Mouse (Mus musculus): ENCODE results near the gene Arpc4. TPM values are rescaled to one million over a fixed set of nuclear protein-coding genes. Genes with fewer than 3 reads are reported as not detected.
"Not testable (repeated sequence)": the region's sequence is repeated elsewhere in the genome, so short reads cannot be mapped to it uniquely, and the experiment has no call there.

Gene Arpc4
- polyA plus RNA-seq (2014; fragmentation: Nextera tagmentation; extraction: Ambion mirVana): 222 and 230 TPM in 2 replicates

DNA sequence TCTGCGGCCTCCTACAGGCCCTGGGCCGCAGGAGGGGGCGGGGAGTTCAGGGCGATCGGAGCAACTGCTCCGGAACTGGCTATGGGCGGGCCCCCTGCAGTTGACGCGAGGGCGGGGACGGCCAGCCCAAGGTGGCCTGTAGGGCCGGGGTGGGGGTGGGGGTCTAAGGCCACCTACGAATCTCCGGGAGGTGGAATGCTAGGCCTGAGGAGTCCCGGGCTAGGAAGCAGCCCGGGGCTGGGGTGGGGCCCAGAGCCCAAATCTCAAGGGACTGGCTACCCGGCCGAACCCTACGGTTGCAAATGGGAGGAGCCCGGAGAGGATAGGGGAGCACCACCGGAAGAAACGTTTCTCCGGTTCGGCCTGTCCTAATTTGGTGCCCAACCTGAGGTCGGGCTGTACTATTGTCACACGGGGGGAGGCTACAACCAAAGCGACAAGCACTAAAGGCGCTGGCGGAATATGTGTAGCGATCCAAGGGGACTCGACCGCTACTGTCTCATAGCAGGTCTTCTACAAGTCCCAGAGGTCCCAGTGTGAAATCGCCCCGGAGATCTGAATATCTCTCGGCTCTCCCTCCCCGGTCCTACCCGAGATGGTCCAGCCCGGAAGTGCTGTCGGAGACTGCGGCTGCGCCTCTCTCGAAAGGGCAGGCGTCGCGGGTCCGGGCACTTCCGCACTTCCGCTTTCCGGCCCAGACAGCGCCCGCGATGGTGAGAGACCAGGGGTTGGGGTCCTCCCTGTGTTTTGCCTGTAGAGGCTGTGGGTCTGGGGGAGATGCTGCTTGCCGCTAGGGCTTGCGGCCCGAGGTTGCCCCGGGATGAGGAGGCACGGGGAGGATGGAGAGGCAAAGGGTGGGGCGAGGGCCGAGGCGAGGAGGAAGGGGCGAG is at the start of gene Arpc4, which contains the start of gene Tada3:
TSS of gene Arpc4 (plus strand) at position 620 of the 890 bp plus-strand sequence.
TSS of gene Tada3 (minus strand) at position 388 of the 890 bp plus-strand sequence.
- Histone ChIP-seq H3K9me3 (ENCODE audit: control insufficient read depth, low read depth, low read length) (no peaks in the 10 kb centered on the region), H3K4me1 (ENCODE audit: control insufficient read depth, insufficient read depth, low read length) (peaks cover 7% of the 10 kb centered on the region; the same call in 1 of the 2 replicates), H3K4me2 (replicated peaks; ENCODE audit: low read depth, low read length) (peak within 1 kb of the TSS; percentile 90), H3K27me3 (ENCODE audit: control insufficient read depth, insufficient read depth, low read length) (no peaks in the 10 kb centered on the region), H3K27ac (ENCODE audit: low read length) (peak within 1 kb of the TSS; percentile 95), H3K4me3 (ENCODE audit: low read depth, low read length) (peak within 1 kb of the TSS; percentile 90), H3K9ac (replicated peaks; ENCODE audit: low read depth, low read length) (peak within 1 kb of the TSS; percentile 94), H3K36me3 (ENCODE audit: control insufficient read depth, insufficient read depth, low read length) (peaks cover 42% of the 10 kb centered on the region)
- ATAC-seq (ENCODE audit: insufficient number of reproducible peaks, insufficient read depth, low FRiP score, low read depth): peak; percentile 95
- under 1% methylated on average over 61 of the region's 61 CpGs for WGBS

DNA sequence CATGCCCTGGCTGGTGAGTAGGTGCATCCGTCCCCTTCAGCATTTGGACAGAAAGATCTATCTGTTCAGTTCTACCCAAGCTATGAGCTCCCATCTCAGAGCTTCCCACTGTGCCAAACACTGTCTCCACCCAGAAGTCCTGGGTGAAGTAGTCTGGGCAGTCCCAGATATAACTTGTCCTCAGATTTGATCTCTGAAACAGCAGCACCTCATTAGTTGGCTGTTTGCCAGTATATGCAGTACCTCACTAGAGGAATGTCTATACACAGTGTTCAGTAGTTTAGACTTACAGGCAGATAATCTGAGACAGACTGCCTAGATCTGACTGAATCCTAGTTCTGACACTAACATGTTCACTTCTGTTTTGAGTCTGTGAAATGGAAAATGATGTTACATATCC is 48.5 kb upstream of the Arpc4 start:
- no peak overlapping the region for H3K9ac ChIP-seq (replicated peaks; ENCODE audit: low read depth, low read length)
- no peaks in the 10 kb centered on the region for H3K4me1 ChIP-seq (ENCODE audit: control insufficient read depth, insufficient read depth, low read length)
- no peak overlapping the region for H3K27ac ChIP-seq (ENCODE audit: low read length)
- no peak overlapping the region for H3K4me2 ChIP-seq (replicated peaks; ENCODE audit: low read depth, low read length)
- no peaks in the 10 kb centered on the region for H3K9me3 ChIP-seq (ENCODE audit: control insufficient read depth, low read depth, low read length)
- no peak for ATAC-seq (ENCODE audit: insufficient number of reproducible peaks, insufficient read depth, low FRiP score, low read depth)
- H3K27me3 ChIP-seq (ENCODE audit: control insufficient read depth, insufficient read depth, low read length): no peaks in the 10 kb centered on the region
- 87% methylated on average over 1 of the region's 1 CpGs for WGBS
- H3K4me3 ChIP-seq (ENCODE audit: low read depth, low read length): no peak overlapping the region
- peaks cover 25% of the 10 kb centered on the region for H3K36me3 ChIP-seq (ENCODE audit: control insufficient read depth, insufficient read depth, low read length)

DNA sequence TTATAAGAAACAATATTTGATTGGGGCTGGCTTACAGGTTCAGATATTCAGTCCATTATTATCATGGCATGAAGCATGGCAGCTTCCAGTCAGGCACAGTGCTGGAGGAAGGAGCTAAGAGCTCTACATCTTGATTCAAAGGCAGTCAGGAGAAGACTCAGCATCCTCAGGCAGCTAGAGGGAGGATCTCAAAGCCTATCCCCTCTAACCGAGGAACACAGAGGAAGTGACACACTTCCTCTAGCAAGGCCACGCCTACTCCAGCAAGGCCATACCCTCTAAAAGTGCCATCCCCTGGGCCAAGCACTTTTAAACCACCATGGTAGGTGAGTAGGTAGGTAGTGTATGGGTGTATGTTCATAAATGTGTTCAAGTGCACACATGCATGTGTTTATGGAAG is 47.4 kb upstream of the Arpc4 start:
- Histone ChIP-seq H3K4me2 (replicated peaks; ENCODE audit: low read depth, low read length) (no peak overlapping the region), H3K9ac (replicated peaks; ENCODE audit: low read depth, low read length) (no peak overlapping the region), H3K36me3 (ENCODE audit: control insufficient read depth, insufficient read depth, low read length) (peaks cover 24% of the 10 kb centered on the region), H3K27ac (ENCODE audit: low read length) (no peak overlapping the region), H3K4me1 (ENCODE audit: control insufficient read depth, insufficient read depth, low read length) (no peaks in the 10 kb centered on the region), H3K4me3 (ENCODE audit: low read depth, low read length) (no peak overlapping the region), H3K9me3 (ENCODE audit: control insufficient read depth, low read depth, low read length) (no peaks in the 10 kb centered on the region), H3K27me3 (ENCODE audit: control insufficient read depth, insufficient read depth, low read length) (no peaks in the 10 kb centered on the region)
- 49% methylated on average over 2 of the region's 2 CpGs for WGBS
- no peak for ATAC-seq (ENCODE audit: insufficient number of reproducible peaks, insufficient read depth, low FRiP score, low read depth)

DNA sequence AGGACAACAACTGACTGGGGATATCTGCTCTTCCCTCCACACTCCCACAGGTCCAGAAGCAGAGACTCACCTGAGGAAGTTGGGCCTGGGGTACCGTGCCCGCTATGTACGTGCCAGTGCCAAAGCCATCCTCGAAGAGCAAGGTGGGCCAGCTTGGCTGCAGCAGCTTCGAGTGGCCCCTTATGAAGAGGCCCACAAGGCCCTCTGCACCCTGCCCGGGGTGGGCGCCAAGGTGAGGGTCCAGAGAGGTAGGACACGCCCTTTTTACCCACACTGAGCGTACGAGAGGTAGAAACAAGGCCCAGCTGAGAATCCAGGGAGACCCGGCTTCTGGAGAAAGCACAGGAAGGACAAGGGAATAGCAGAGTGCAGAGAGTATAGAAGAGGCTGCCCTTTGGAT is 46.2 kb upstream of the Arpc4 start:
- H3K36me3 ChIP-seq (ENCODE audit: control insufficient read depth, insufficient read depth, low read length): peaks cover 34% of the 10 kb centered on the region
- 90% methylated on average over 11 of the region's 11 CpGs for WGBS

DNA sequence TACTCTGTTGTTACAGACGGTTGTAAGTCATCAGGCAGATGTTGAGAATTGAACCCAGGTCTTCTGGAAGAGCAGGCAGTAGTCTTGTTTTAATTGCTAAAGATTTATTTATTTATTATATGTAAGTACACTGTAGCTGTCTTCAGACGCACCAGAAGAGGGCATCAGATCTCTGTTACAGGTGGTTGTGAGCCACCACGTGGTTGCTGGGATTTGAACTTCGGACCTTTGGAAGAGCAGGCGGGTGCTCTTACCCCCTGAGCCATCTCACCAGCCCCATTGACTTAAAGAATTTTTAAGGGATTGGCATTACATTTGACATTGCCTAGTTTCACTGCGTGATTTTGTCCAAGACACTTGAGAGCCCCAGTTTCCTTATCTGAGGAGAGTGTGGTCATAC is 45.2 kb upstream of the Arpc4 start:
- 76% methylated on average over 6 of the region's 6 CpGs for WGBS
- peaks cover 37% of the 10 kb centered on the region for H3K36me3 ChIP-seq (ENCODE audit: control insufficient read depth, insufficient read depth, low read length)
- not testable (repeated sequence) for H3K4me2 ChIP-seq (replicated peaks; ENCODE audit: low read depth, low read length)

More for the DNA sequence above, 46.2 kb upstream of the Arpc4 start:
- H3K9me3 ChIP-seq (ENCODE audit: control insufficient read depth, low read depth, low read length): no peaks in the 10 kb centered on the region
- ATAC-seq (ENCODE audit: insufficient number of reproducible peaks, insufficient read depth, low FRiP score, low read depth): no peak
- H3K9ac ChIP-seq (replicated peaks; ENCODE audit: low read depth, low read length): no peak overlapping the region
- H3K4me2 ChIP-seq (replicated peaks; ENCODE audit: low read depth, low read length): no peak overlapping the region
- H3K4me1 ChIP-seq (ENCODE audit: control insufficient read depth, insufficient read depth, low read length): no peaks in the 10 kb centered on the region
- no peaks in the 10 kb centered on the region for H3K27me3 ChIP-seq (ENCODE audit: control insufficient read depth, insufficient read depth, low read length)
- no peak overlapping the region for H3K4me3 ChIP-seq (ENCODE audit: low read depth, low read length)
- H3K27ac ChIP-seq (ENCODE audit: low read length): no peak overlapping the region

DNA sequence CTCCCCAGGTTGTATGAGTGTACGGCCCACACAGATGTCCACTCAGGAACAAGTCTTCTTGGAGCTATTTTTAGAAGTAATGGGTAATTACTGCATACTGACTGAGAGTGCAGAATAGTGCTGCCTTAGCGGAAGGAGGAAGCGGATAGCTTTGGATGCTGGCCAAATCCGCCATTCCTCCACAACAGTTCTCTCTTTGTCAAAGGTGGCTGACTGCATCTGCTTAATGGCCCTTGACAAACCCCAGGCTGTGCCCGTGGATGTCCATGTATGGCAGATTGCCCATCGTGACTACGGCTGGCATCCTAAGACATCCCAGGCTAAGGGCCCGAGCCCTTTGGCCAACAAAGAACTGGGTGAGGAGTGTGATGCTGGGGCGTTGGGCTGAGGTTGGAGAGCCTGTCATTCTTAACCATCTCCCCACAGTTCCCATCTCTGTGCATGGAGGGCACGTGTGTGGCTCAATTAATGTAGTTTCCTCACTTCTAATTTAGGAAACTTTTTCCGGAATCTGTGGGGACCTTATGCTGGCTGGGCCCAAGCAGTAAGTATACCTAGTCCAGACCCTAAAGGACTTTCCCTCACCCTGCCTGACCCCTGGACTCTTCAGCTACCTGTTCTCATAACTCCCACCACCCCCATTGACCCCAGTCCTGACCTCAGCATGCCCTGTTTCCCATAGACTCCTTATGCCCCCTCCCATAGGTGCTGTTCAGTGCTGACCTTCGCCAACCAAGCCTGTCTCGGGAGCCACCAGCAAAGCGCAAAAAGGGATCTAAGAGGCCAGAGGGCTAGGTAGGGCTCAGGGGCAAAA is 44.6 kb upstream of the Arpc4 start:
- WGBS: 67% methylated on average over 14 of the region's 14 CpGs
- ATAC-seq (ENCODE audit: insufficient number of reproducible peaks, insufficient read depth, low FRiP score, low read depth): peak; percentile 53
- peak overlapping the region; percentile 67; the same call in 1 of the 2 replicates for H3K27ac ChIP-seq (ENCODE audit: low read length)
- no peaks in the 10 kb centered on the region for H3K27me3 ChIP-seq (ENCODE audit: control insufficient read depth, insufficient read depth, low read length)
- no peaks in the 10 kb centered on the region for H3K9me3 ChIP-seq (ENCODE audit: control insufficient read depth, low read depth, low read length)
- H3K9ac ChIP-seq (replicated peaks; ENCODE audit: low read depth, low read length): no peak overlapping the region
- no peaks in the 10 kb centered on the region for H3K4me1 ChIP-seq (ENCODE audit: control insufficient read depth, insufficient read depth, low read length)
- peaks cover 43% of the 10 kb centered on the region for H3K36me3 ChIP-seq (ENCODE audit: control insufficient read depth, insufficient read depth, low read length)
- no peak overlapping the region for H3K4me2 ChIP-seq (replicated peaks; ENCODE audit: low read depth, low read length)
- H3K4me3 ChIP-seq (ENCODE audit: low read depth, low read length): no peak overlapping the region

More for the DNA sequence above, 45.2 kb upstream of the Arpc4 start:
- H3K27ac ChIP-seq (ENCODE audit: low read length): peak overlapping the region; percentile 67; the same call in 1 of the 2 replicates
- not testable (repeated sequence) for H3K4me3 ChIP-seq (ENCODE audit: low read depth, low read length); H3K9me3 ChIP-seq (ENCODE audit: control insufficient read depth, low read depth, low read length); H3K9ac ChIP-seq (replicated peaks; ENCODE audit: low read depth, low read length); H3K27me3 ChIP-seq (ENCODE audit: control insufficient read depth, insufficient read depth, low read length); H3K4me1 ChIP-seq (ENCODE audit: control insufficient read depth, insufficient read depth, low read length); ATAC-seq (ENCODE audit: insufficient number of reproducible peaks, insufficient read depth, low FRiP score, low read depth)

DNA sequence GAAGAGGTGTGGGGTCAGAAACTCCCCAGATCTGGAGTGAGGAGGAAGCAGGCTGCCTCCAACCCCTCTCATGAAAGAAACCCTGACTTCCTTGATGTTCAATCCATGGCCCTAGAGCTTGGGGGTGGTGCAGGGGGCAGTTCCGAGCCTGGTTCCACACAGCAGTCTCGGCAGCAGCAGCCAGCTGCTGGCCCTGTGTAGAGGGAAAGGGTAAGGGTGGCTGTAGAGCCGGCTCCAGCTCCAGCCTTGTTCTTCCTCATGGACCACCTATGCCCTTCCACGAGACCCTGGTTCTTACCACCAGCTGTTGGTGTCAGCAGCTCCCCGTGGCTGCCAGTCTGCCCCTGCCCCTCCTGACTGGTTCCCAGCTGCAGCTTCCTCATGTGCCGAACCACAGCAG is 43.7 kb upstream of the Arpc4 start:
- Histone ChIP-seq H3K4me2 (replicated peaks; ENCODE audit: low read depth, low read length) (no peak overlapping the region), H3K27me3 (ENCODE audit: control insufficient read depth, insufficient read depth, low read length) (no peaks in the 10 kb centered on the region), H3K4me1 (ENCODE audit: control insufficient read depth, insufficient read depth, low read length) (no peaks in the 10 kb centered on the region), H3K36me3 (ENCODE audit: control insufficient read depth, insufficient read depth, low read length) (peaks cover 49% of the 10 kb centered on the region), H3K9me3 (ENCODE audit: control insufficient read depth, low read depth, low read length) (no peaks in the 10 kb centered on the region), H3K9ac (replicated peaks; ENCODE audit: low read depth, low read length) (no peak overlapping the region), H3K27ac (ENCODE audit: low read length) (no peak overlapping the region), H3K4me3 (ENCODE audit: low read depth, low read length) (no peak overlapping the region)
- 73% methylated on average over 6 of the region's 6 CpGs for WGBS
- no peak for ATAC-seq (ENCODE audit: insufficient number of reproducible peaks, insufficient read depth, low FRiP score, low read depth)

DNA sequence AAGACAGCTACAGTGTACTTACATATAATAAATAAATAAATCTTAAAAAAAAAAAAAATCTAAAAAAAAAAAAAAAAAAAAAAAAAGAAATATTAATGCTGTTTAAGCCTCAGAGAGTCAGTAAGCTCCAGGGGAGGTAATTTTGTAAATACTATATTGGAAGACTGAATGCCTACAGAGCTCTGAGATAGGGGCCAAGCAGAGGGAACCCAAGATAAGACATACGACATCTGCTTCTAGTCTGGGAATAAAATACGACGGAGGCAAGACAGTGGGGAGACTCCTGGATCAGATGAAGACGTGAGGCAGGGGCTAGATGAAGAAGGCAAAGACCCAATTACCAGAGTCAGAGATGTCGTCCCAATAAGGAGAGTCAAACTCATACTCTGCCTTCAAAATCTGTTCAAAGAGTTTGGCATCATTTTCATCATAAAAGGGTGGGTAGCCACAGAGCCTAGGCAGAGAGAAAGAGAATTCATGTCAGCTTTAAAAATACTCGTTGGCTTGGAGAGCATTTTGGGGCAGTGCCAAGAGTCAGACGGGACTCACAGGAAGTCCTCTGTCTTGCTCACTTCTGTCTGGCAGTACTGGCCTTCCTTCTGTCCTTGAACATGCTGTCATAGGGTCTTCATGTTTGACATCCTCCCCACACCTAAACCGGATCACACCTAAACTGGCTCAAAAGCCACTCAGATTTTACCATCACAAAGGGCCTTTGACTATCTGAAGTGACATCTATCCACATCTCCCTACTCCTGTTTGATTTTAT is 40.9 kb upstream of the Arpc4 start:
- ATAC-seq (ENCODE audit: insufficient number of reproducible peaks, insufficient read depth, low FRiP score, low read depth): no peak
- WGBS: 65% methylated on average over 8 of the region's 8 CpGs

More for the DNA sequence above, 40.9 kb upstream of the Arpc4 start:
- Histone ChIP-seq H3K4me2 (replicated peaks; ENCODE audit: low read depth, low read length) (no peak overlapping the region), H3K27me3 (ENCODE audit: control insufficient read depth, insufficient read depth, low read length) (no peaks in the 10 kb centered on the region), H3K4me3 (ENCODE audit: low read depth, low read length) (no peak overlapping the region), H3K36me3 (ENCODE audit: control insufficient read depth, insufficient read depth, low read length) (peaks cover 54% of the 10 kb centered on the region), H3K27ac (ENCODE audit: low read length) (no peak overlapping the region), H3K9me3 (ENCODE audit: control insufficient read depth, low read depth, low read length) (no peaks in the 10 kb centered on the region), H3K4me1 (ENCODE audit: control insufficient read depth, insufficient read depth, low read length) (no peaks in the 10 kb centered on the region; the same call in 1 of the 2 replicates), H3K9ac (replicated peaks; ENCODE audit: low read depth, low read length) (no peak overlapping the region)

Data from stomach, embryonic 14.5 days (tissue).